Mouse (Mus musculus) forebrain, embryonic 11.5 days (tissue): ENCODE measurements at regions not wholly inside any gene's neighbourhood (a gene's known extent, or its start where the extent isn't known, plus 50 kb on each side); places are given as distances from the start of the nearest gene placed in this dataset.

Experiments used
- ATAC-seq: fragments of 200-750 bp; cut with Nextera tagmentation; replicated peaks from 2 replicates; pipeline ENCODE4 v1.8.0; 2017; ENCODE audit warnings: moderate TSS enrichment; ENCODE audit not compliant: low FRiP score
- DNase-seq: peaks from one replicate; pipeline ENCODE4 v3.0.0-alpha.2; 2017; ENCODE audit warnings: low spot score
- H3K27ac ChIP-seq: fragments of 300-500 bp; sonication (generic); 2 replicates; pipeline ENCODE4 v1.5.1; 2014; ENCODE audit warnings: low read depth, low read length
- H3K27me3 ChIP-seq: fragments of 300-500 bp; sonication (generic); 2 replicates; pipeline ENCODE4 v1.6.1; 2014; ENCODE audit warnings: mild to moderate bottlenecking, low read length, mixed read lengths; ENCODE audit not compliant: control insufficient read depth, insufficient read depth
- H3K36me3 ChIP-seq: fragments of 300-500 bp; sonication (generic); 2 replicates; pipeline ENCODE4 v1.6.1; 2014; ENCODE audit warnings: mild to moderate bottlenecking, low read length, moderate library complexity, mixed read lengths; ENCODE audit not compliant: control insufficient read depth, insufficient read depth
- H3K4me1 ChIP-seq: fragments of 300-500 bp; sonication (generic); replicated peaks from 2 replicates; pipeline ENCODE4 v1.6.1; 2014; ENCODE audit warnings: low read length, mixed read lengths; ENCODE audit not compliant: control insufficient read depth, insufficient read depth
- H3K4me2 ChIP-seq: fragments of 300-500 bp; sonication (generic); 2 replicates; pipeline ENCODE4 v1.6.1; 2014; ENCODE audit warnings: low read depth, mild to moderate bottlenecking, low read length, moderate library complexity, mixed read lengths; ENCODE audit not compliant: severe bottlenecking
- H3K4me3 ChIP-seq: fragments of 300-500 bp; sonication (generic); 2 replicates; pipeline ENCODE4 v1.5.1; 2014; ENCODE audit warnings: low read depth, low read length
- H3K9ac ChIP-seq: fragments of 300-500 bp; sonication (generic); 2 replicates; pipeline ENCODE4 v1.6.1; 2014; ENCODE audit warnings: low read length
- H3K9me3 ChIP-seq: fragments of 300-500 bp; sonication (generic); 2 replicates; pipeline ENCODE4 v1.6.1; 2016; ENCODE audit warnings: low read length, mixed read lengths; ENCODE audit not compliant: control insufficient read depth
- WGBS: fragments of 180-500 bp; shearing (Covaris S2); extraction: QIAGEN DNeasy Blood & Tissue Kit; methylation state at CpG from one replicate; pipeline ENCODE4 v1.1.7; 2014; 5-methylcytosine and 5-hydroxymethylcytosine counted together

- Histone ChIP-seq H3K36me3 (no peaks in the 10 kb centered on the region), H3K27me3 (no peaks in the 10 kb centered on the region), H3K27ac (no peak overlapping the region), H3K4me3 (no peak overlapping the region), H3K9ac (no peak overlapping the region), H3K4me1 (no peaks in the 10 kb centered on the region), H3K9me3 (no peaks in the 10 kb centered on the region), H3K4me2 (no peak overlapping the region)
- WGBS: 78% methylated on average over 13 of the region's 13 CpGs
- no peak for DNase-seq
- ATAC-seq: no peak
Observed at GRCm38 (mm10) chr1:72065090-72065489, 147.0 kb downstream of the Mreg start.

GRCm38 (mm10) chr1:72060393-72060792 lies 151.7 kb downstream of the Mreg start:
- DNase-seq: no peak
- WGBS: 55% methylated on average over 5 of the region's 5 CpGs
- H3K9me3 ChIP-seq: no peaks in the 10 kb centered on the region
- H3K9ac ChIP-seq: no peak overlapping the region
- H3K4me3 ChIP-seq: no peak overlapping the region
- ATAC-seq: no peak
- no peak overlapping the region for H3K27ac ChIP-seq
- no peak overlapping the region for H3K4me2 ChIP-seq
- no peaks in the 10 kb centered on the region for H3K36me3 ChIP-seq
- H3K4me1 ChIP-seq: no peaks in the 10 kb centered on the region
- no peaks in the 10 kb centered on the region for H3K27me3 ChIP-seq

- H3K27ac ChIP-seq: no peak overlapping the region
- ATAC-seq: no peak
- 83% methylated on average over 7 of the region's 7 CpGs for WGBS
Observed at GRCm38 (mm10) chr1:72058045-72058703, 153.9 kb downstream of the Mreg start.

GRCm38 (mm10) chr1:72054541-72054940 lies 157.6 kb downstream of the Mreg start:
- H3K36me3 ChIP-seq: no peaks in the 10 kb centered on the region
- no peaks in the 10 kb centered on the region for H3K9me3 ChIP-seq
- H3K4me1 ChIP-seq: no peaks in the 10 kb centered on the region
- ATAC-seq (no peak), DNase-seq (no peak)
- no peaks in the 10 kb centered on the region for H3K27me3 ChIP-seq
- H3K27ac ChIP-seq: no peak overlapping the region
- H3K4me3 ChIP-seq: no peak overlapping the region
- H3K9ac ChIP-seq: no peak overlapping the region
- no peak overlapping the region for H3K4me2 ChIP-seq
- WGBS: 86% methylated on average over 1 of the region's 1 CpGs

More at GRCm38 (mm10) chr1:72058045-72058703, 153.9 kb downstream of the Mreg start:
- no peaks in the 10 kb centered on the region for H3K36me3 ChIP-seq
- H3K27me3 ChIP-seq: no peaks in the 10 kb centered on the region
- H3K9ac ChIP-seq: no peak overlapping the region
- no peak overlapping the region for H3K4me3 ChIP-seq
- H3K4me1 ChIP-seq: no peaks in the 10 kb centered on the region
- no peaks in the 10 kb centered on the region for H3K9me3 ChIP-seq
- no peak for DNase-seq
- no peak overlapping the region for H3K4me2 ChIP-seq

GRCm38 (mm10) chr1:72050858-72051257 lies 161.2 kb downstream of the Mreg start:
- WGBS: 92% methylated on average over 3 of the region's 3 CpGs
- Histone ChIP-seq H3K27ac (no peak overlapping the region), H3K9ac (no peak overlapping the region), H3K36me3 (no peaks in the 10 kb centered on the region), H3K4me1 (no peaks in the 10 kb centered on the region), H3K4me2 (no peak overlapping the region), H3K27me3 (no peaks in the 10 kb centered on the region), H3K9me3 (no peaks in the 10 kb centered on the region), H3K4me3 (no peak overlapping the region)
- DNase-seq (no peak), ATAC-seq (no peak)

GRCm38 (mm10) chr1:72046072-72046471 lies 166.0 kb downstream of the Mreg start:
- H3K27me3 ChIP-seq: no peaks in the 10 kb centered on the region
- 72% methylated on average over 2 of the region's 2 CpGs for WGBS

GRCm38 (mm10) chr1:72038518-72038917 lies 173.6 kb downstream of the Mreg start:
- Histone ChIP-seq H3K9me3 (no peaks in the 10 kb centered on the region), H3K27me3 (no peaks in the 10 kb centered on the region), H3K4me3 (no peak overlapping the region), H3K4me2 (peak overlapping the region; percentile 24; the same call in 1 of the 2 replicates), H3K36me3 (no peaks in the 10 kb centered on the region), H3K27ac (no peak overlapping the region), H3K4me1 (peaks cover 2% of the 10 kb centered on the region; the same call in 1 of the 2 replicates), H3K9ac (no peak overlapping the region)
- ATAC-seq (0 out of 2 replicates have a peak, but pooled peaks have one; percentile 12), DNase-seq (peak; percentile 55)
- WGBS: 43% methylated on average over 9 of the region's 9 CpGs

More at GRCm38 (mm10) chr1:72046072-72046471, 166.0 kb downstream of the Mreg start:
- DNase-seq: no peak
- H3K36me3 ChIP-seq: no peaks in the 10 kb centered on the region
- no peak overlapping the region for H3K9ac ChIP-seq
- no peak overlapping the region for H3K4me3 ChIP-seq
- no peaks in the 10 kb centered on the region for H3K4me1 ChIP-seq
- no peak for ATAC-seq
- H3K9me3 ChIP-seq: no peaks in the 10 kb centered on the region
- no peak overlapping the region for H3K4me2 ChIP-seq
- H3K27ac ChIP-seq: no peak overlapping the region

GRCm38 (mm10) chr1:72036600-72036999 lies 175.5 kb downstream of the Mreg start:
- Histone ChIP-seq H3K4me1 (peaks cover 2% of the 10 kb centered on the region; the same call in 1 of the 2 replicates), H3K27me3 (no peaks in the 10 kb centered on the region), H3K27ac (no peak overlapping the region), H3K9ac (no peak overlapping the region), H3K9me3 (no peaks in the 10 kb centered on the region), H3K4me2 (no peak overlapping the region), H3K36me3 (no peaks in the 10 kb centered on the region), H3K4me3 (no peak overlapping the region)
- no peak for DNase-seq
- WGBS: 73% methylated on average over 5 of the region's 5 CpGs
- no peak for ATAC-seq

GRCm38 (mm10) chr1:72036141-72036540 lies 176.0 kb downstream of the Mreg start:
- H3K4me1 ChIP-seq: peaks cover 2% of the 10 kb centered on the region; the same call in 1 of the 2 replicates
- H3K4me2 ChIP-seq: no peak overlapping the region
- no peak overlapping the region for H3K9ac ChIP-seq
- WGBS: 91% methylated on average over 5 of the region's 5 CpGs
- no peak overlapping the region for H3K27ac ChIP-seq
- H3K9me3 ChIP-seq: no peaks in the 10 kb centered on the region
- H3K36me3 ChIP-seq: no peaks in the 10 kb centered on the region
- no peak for ATAC-seq
- no peaks in the 10 kb centered on the region for H3K27me3 ChIP-seq
- no peak overlapping the region for H3K4me3 ChIP-seq
- no peak for DNase-seq
